Comparison of ENCODE assay signal across 24 mouse cellular contexts in the genomic region with DNA sequence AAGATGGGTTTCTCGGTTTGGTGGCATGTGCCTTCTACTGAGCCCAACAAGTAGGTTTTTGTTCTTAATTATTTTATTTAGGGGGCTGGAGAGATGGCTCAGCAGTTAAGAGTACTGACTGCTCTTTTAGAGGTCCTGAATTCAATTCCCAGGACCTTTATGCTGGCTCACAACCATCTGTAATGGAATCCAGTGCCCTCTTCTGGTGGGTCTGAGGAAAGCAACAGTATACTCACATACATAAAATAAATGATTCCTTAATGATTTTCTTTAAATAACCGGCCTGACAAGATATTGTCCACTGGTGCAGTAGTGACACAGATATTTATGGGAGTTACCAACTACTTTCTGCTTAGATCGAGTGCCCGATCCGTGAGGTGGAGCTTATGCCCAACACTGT. TPM values are rescaled to one million over a fixed set of nuclear protein-coding genes. Genes with fewer than 3 reads are reported as not detected.
DNase-seq lines count a peak whose midpoint lies in the region; TF ChIP-seq lines count a peak whose summit lies in the region.
"Had no signal": no experiment of that assay in that cellular context is flagged by ENCODE, and none has a peak within 500 bp of the region (broad histone marks: within the 10 kb centered on the region; RNA-seq: fewer than 3 reads in every experiment).

No protein-coding gene starts in this region.

- dilution Hi-C loops in CH12.LX (cut with MboI; ENCODE audit: extremely low pct_ligation_motif_present, extremely low pct_unique_long_range_greater_than_20kb, low sequenced_read_pairs), result no loop called here

- peak; percentile 57 for TF ChIP-seq CTCF in layer of hippocampus, adult 2 months (conservative IDR thresholded peaks at IDR 0.05)
- TF ChIP-seq CTCF in CH12.LX (conservative IDR thresholded peaks at IDR 0.05 in 1 of 2, IDR thresholded peaks at IDR 0.05 in 1 of 2; ENCODE audit: low read depth in 2 of 2, low read length in 2 of 2), result peak; percentile 22 to 49; a peak in 1 of 4 replicates

- no peak overlapping the region for H3K27ac ChIP-seq in layer of hippocampus, adult 2 months
- no peak overlapping the region for H3K27ac ChIP-seq in CH12.LX (ENCODE audit: insufficient read depth, low read depth)
- H3K27ac ChIP-seq: forebrain, embryonic 15.5 days; heart, embryonic 13.5 days; hindbrain, postnatal 0 days; limb, embryonic 13.5 days; liver, embryonic 15.5 days; midbrain, embryonic 12.5 days had no signal

- H3K79me2 ChIP-seq in CH12.LX (replicated peaks; ENCODE audit: control insufficient read depth, extremely low read depth, insufficient read depth, poor library complexity, severe bottlenecking), result no peaks in the 10 kb centered on the region

- peaks cover 7 to 10% of the 10 kb centered on the region in 2 experiments for H3K4me1 ChIP-seq in CH12.LX (ENCODE audit: control insufficient read depth in 1 of 2, insufficient read depth in 2 of 2)
- H3K4me1 ChIP-seq: forebrain, embryonic 15.5 days; heart, embryonic 13.5 days; liver, embryonic 15.5 days; midbrain, embryonic 12.5 days had no signal

- TF ChIP-seq POLR2A in CH12.LX (IDR thresholded peaks at IDR 0.05; ENCODE audit: low read depth, low read length), result no peak

- TF ChIP-seq EP300 in CH12.LX (IDR thresholded peaks at IDR 0.05; ENCODE audit: low read length), result no peak

- H3K4me2 ChIP-seq in CH12.LX (ENCODE audit: insufficient read depth, low read depth, poor library complexity, severe bottlenecking), result no peak overlapping the region
- H3K4me2 ChIP-seq: forebrain, embryonic 15.5 days; heart, embryonic 13.5 days; limb, embryonic 13.5 days; liver, embryonic 15.5 days; midbrain, embryonic 12.5 days had no signal

- in situ Hi-C loops in CH12.LX (cut with MboI; ENCODE audit: low pct_ligation_motif_present, low pct_unique_long_range_greater_than_20kb, low sequenced_read_pairs), result no loop called here

- H3K36me3 ChIP-seq in CH12.LX (replicated peaks in 1 of 2; ENCODE audit: control insufficient read depth in 1 of 2, insufficient read depth in 1 of 2, low read length in 1 of 2), result no peaks in the 10 kb centered on the region
- H3K36me3 ChIP-seq: forebrain, embryonic 15.5 days; G1E; heart, embryonic 13.5 days; limb, embryonic 13.5 days; liver, embryonic 15.5 days; midbrain, embryonic 12.5 days had no signal

- no peaks in the 10 kb centered on the region for H3K27me3 ChIP-seq in CH12.LX (replicated peaks)
- H3K27me3 ChIP-seq: forebrain, embryonic 15.5 days; heart, embryonic 13.5 days; limb, embryonic 13.5 days; liver, embryonic 15.5 days; midbrain, embryonic 12.5 days had no signal

- no peaks in the 10 kb centered on the region for H3K9me3 ChIP-seq in CH12.LX (replicated peaks; ENCODE audit: low read length)
- H3K9me3 ChIP-seq: forebrain, embryonic 15.5 days; G1E; heart, embryonic 13.5 days; limb, embryonic 13.5 days; liver, embryonic 15.5 days; midbrain, embryonic 12.5 days had no signal

- peak; percentile 31 for TF ChIP-seq RAD21 in CH12.LX (IDR thresholded peaks at IDR 0.05; ENCODE audit: low read depth, low read length)

- no peak for DNase-seq in layer of hippocampus, adult 2 months (ENCODE audit: low spot score in 2 of 2)
- no peak for DNase-seq in layer of hippocampus, postnatal 14 days (ENCODE audit: low spot score in 2 of 2)
- DNase-seq in 3T3-L1 (ENCODE audit: low read depth, low spot score), result peak; percentile 8
- no peak for DNase-seq in CH12.LX (ENCODE audit: extremely low read depth)
- peak; percentile 57 for DNase-seq in R1 (ENCODE audit: low read depth, low spot score)
- no peak for DNase-seq in frontal cortex, postnatal 25 days (ENCODE audit: low spot score in 2 of 2)
- no peak for DNase-seq in layer of hippocampus, adult 9-11 months
- DNase-seq: adrenal gland, postnatal 14 days; cerebellum, adult 8-10 months; gastrocnemius, postnatal 10 days; heart, adult 11 months; heart, postnatal 14 days; kidney, adult 11 months; kidney, postnatal 10 days; layer of hippocampus, postnatal 36 days; lung, postnatal 10 days had no signal

- H3K9ac ChIP-seq in CH12.LX (ENCODE audit: insufficient read depth, low read depth), result no peak overlapping the region
- H3K9ac ChIP-seq: forebrain, embryonic 15.5 days; heart, embryonic 13.5 days; limb, embryonic 13.5 days; liver, embryonic 15.5 days; midbrain, embryonic 12.5 days had no signal

- no peak overlapping the region for H3K4me3 ChIP-seq in layer of hippocampus, adult 2 months
- no peak overlapping the region for H3K4me3 ChIP-seq in CH12.LX (replicated peaks in 1 of 3; ENCODE audit: low read depth in 2 of 3, low read length in 2 of 3, poor library complexity in 1 of 3)
- H3K4me3 ChIP-seq: forebrain, embryonic 15.5 days; heart, embryonic 13.5 days; limb, embryonic 13.5 days; liver, embryonic 15.5 days; midbrain, embryonic 12.5 days had no signal

TF ChIP-seq in CH12.LX, 34 proteins besides CTCF, POLR2A, EP300 and RAD21:
- no peak for TF ChIP-seq MAFK (IDR thresholded peaks at IDR 0.05; ENCODE audit: insufficient replicate concordance, low read length)
- TF ChIP-seq IRF4 (IDR thresholded peaks at IDR 0.05; ENCODE audit: low read depth, low read length), result no peak
- TF ChIP-seq MYC (IDR thresholded peaks at IDR 0.05; ENCODE audit: low read depth, low read length), result no peak
- no peak for TF ChIP-seq ZMIZ1 (IDR thresholded peaks at IDR 0.05; ENCODE audit: low read depth, low read length)
- TF ChIP-seq POLR2AphosphoS2 (IDR thresholded peaks at IDR 0.05; ENCODE audit: low read depth, low read length), result no peak
- no peak for TF ChIP-seq MAX (IDR thresholded peaks at IDR 0.05; ENCODE audit: low read length)
- TF ChIP-seq ELF1 (IDR thresholded peaks at IDR 0.05; ENCODE audit: low read depth, low read length), result no peak
- TF ChIP-seq CHD1 (IDR thresholded peaks at IDR 0.05; ENCODE audit: low read depth, low read length), result no peak
- no peak for TF ChIP-seq USF2 (conservative IDR thresholded peaks at IDR 0.05; ENCODE audit: low read depth, low read length)

RNA-seq across cellular contexts. Expression of gene Gm28729, which starts 1.9 kb away (rescaled TPM):
- under 1 TPM in 1 of 2 experiments, not detected in 1; 0.34 TPM for total RNA-seq in layer of hippocampus, adult 2 months (2021)
- total RNA-seq in layer of hippocampus, postnatal 14 days (2021), result under 1 TPM; 0.38 to 0.81 TPM
- not detected in 2 replicates for total RNA-seq in CH12.LX (2012; rRNA removed)
- not detected in 2 replicates for total RNA-seq in CH12.LX (2014; rRNA removed)
- polyA plus RNA-seq in CH12.LX (2012; ENCODE audit: insufficient read length, low read depth), result not detected in 2 replicates
- total RNA-seq: adrenal gland, postnatal 14 days; heart, postnatal 14 days; neutrophil, adult 5-6 weeks had no signal
- polyA plus RNA-seq: G1E; heart, embryonic 13.5 days; midbrain, embryonic 12.5 days had no signal

RNA-seq across cellular contexts. Expression of gene Rnf7, which starts 44.7 kb away (rescaled TPM):
- 10 to 100 TPM; 57.2 to 58.1 TPM for total RNA-seq in layer of hippocampus, adult 2 months (2021)
- 10 to 100 TPM; 46.2 to 54.1 TPM for total RNA-seq in layer of hippocampus, postnatal 14 days (2021)
- total RNA-seq in CH12.LX (2012; rRNA removed) (131 and 141 TPM in 2 replicates), CH12.LX (2014; rRNA removed) (277 and 286 TPM in 2 replicates)
- polyA plus RNA-seq in CH12.LX (2012; ENCODE audit: insufficient read length, low read depth), result 122 and 135 TPM in 2 replicates

Comparison
In these comparisons a context has a peak if more than half of its experiments do, and no peak if none do; other contexts are left out.
1. DNase-seq: peak in 3T3-L1 (single experiment) and R1 (single experiment); none in layer of hippocampus, adult 2 months (0 of 2), layer of hippocampus, postnatal 14 days (0 of 2), CH12.LX (single experiment), frontal cortex, postnatal 25 days (0 of 2) and layer of hippocampus, adult 9-11 months (single experiment).